12 mouse cellular contexts compared by ENCODE assay signal in genomic region chr10:17653325-17653724, GRCm38 (mm10).
A peak's percentile ranks its signal among the peaks of the same experiment; 100 is the strongest.
DNase-seq lines count a peak whose midpoint lies in the region; ATAC-seq and TF ChIP-seq lines count a peak whose summit lies in the region.
"Had no signal": no experiment of that assay in that cellular context is flagged by ENCODE, and none has a peak within 500 bp of the region (broad histone marks: within the 10 kb centered on the region; RNA-seq: fewer than 3 reads in every experiment).

No protein-coding gene starts in this region.

- no peaks in the 10 kb centered on the region for H3K36me3 ChIP-seq in liver, embryonic 16.5 days (ENCODE audit: control insufficient read depth, insufficient read depth)
- H3K36me3 ChIP-seq: hindbrain, embryonic 12.5 days had no signal

- peaks cover 5% of the 10 kb centered on the region for H3K4me1 ChIP-seq in liver, embryonic 16.5 days (ENCODE audit: control insufficient read depth, low read depth, low read length)

- no peaks in the 10 kb centered on the region for H3K27me3 ChIP-seq in liver, embryonic 16.5 days (ENCODE audit: control insufficient read depth, insufficient read depth, low read depth, low read length)
- H3K27me3 ChIP-seq: hindbrain, embryonic 12.5 days had no signal

- WGBS in liver, embryonic 16.5 days (ENCODE audit: insufficient replicate concordance), result 32% methylated on average over 6 of the region's 6 CpGs

- H3K9me3 ChIP-seq in liver, embryonic 16.5 days (replicated peaks; ENCODE audit: control insufficient read depth, low read length), result no peaks in the 10 kb centered on the region
- H3K9me3 ChIP-seq: hindbrain, embryonic 12.5 days had no signal

- H3K27ac ChIP-seq in liver, embryonic 16.5 days (ENCODE audit: low read length), result no peak overlapping the region
- H3K27ac ChIP-seq in gastrocnemius, adult 2 months, result no peak overlapping the region
- H3K27ac ChIP-seq: hindbrain, embryonic 12.5 days had no signal

- DNase-seq in kidney, adult 9 months, result peak; percentile 45
- DNase-seq in kidney, postnatal 14 days, result no peak
- peak; percentile 19 for DNase-seq in NIH3T3 (ENCODE audit: low read depth)
- DNase-seq in gastrocnemius, adult 2 months, result no peak
- DNase-seq in testis, postnatal 14 days (ENCODE audit: low spot score), result no peak
- DNase-seq: adrenal gland, postnatal 14 days; cerebellum, adult 9-11 months; right cerebral cortex, postnatal 14 days had no signal

- no peak overlapping the region for H3K9ac ChIP-seq in liver, embryonic 16.5 days (ENCODE audit: low read depth, low read length)
- H3K9ac ChIP-seq: hindbrain, embryonic 12.5 days had no signal

- peak; percentile 32 for ATAC-seq in granulocyte monocyte progenitor cell, adult 5-6 weeks (replicated peaks; ENCODE audit: poor library complexity, severe bottlenecking)
- peak; percentile 38; the same call in 1 of the 2 replicates for ATAC-seq in liver, embryonic 16.5 days (ENCODE audit: low read depth)
- ATAC-seq in cerebellum, adult (ENCODE audit: insufficient number of reproducible peaks, low FRiP score, low TSS enrichment), result no peak

- intact Hi-C loops in gastrocnemius, adult 2 months (cut with DNase I), result no loop called here

- no peak overlapping the region for H3K4me2 ChIP-seq in liver, embryonic 16.5 days (ENCODE audit: low read depth, low read length)
- H3K4me2 ChIP-seq: hindbrain, embryonic 12.5 days had no signal

- TF ChIP-seq CTCF in gastrocnemius, adult 2 months (IDR thresholded peaks at IDR 0.05), result no peak

- H3K4me3 ChIP-seq in liver, embryonic 16.5 days (ENCODE audit: low read depth, low read length), result no peak overlapping the region
- no peak overlapping the region for H3K4me3 ChIP-seq in gastrocnemius, adult 2 months
- H3K4me3 ChIP-seq: hindbrain, embryonic 12.5 days had no signal

Comparison
In these comparisons a context has a peak if more than half of its experiments do, and no peak if none do; other contexts are left out.
1. DNase-seq: peak in kidney, adult 9 months (single experiment) and NIH3T3 (single experiment); none in kidney, postnatal 14 days (single experiment), gastrocnemius, adult 2 months (single experiment) and testis, postnatal 14 days (single experiment).